Mouse (Mus musculus) cerebellum, adult 18-20 months (tissue): ENCODE measurements around the gene Hcn3.

Experiments
- DNase-seq, 2 experiments: peaks; one replicate each; pipeline ENCODE4 v3.0.0; 2021

Gene Hcn3

GRCm38 (mm10) chr3:89136365-89136764, 23.6 kb downstream of the Hcn3 start:
- DNase-seq = no peak

GRCm38 (mm10) chr3:89135958-89136357, 24.0 kb downstream of the Hcn3 start, which contains the start of gene Pklr:
TSS of gene Pklr (plus strand) at chr3:89136142.
- DNase-seq = no peak

GRCm38 (mm10) chr3:89133752-89134151, 26.2 kb downstream of the Hcn3 start:
- no peak for DNase-seq

GRCm38 (mm10) chr3:89133063-89133450, 26.9 kb downstream of the Hcn3 start:
- DNase-seq = no peak

GRCm38 (mm10) chr3:89132285-89133062, 27.5 kb downstream of the Hcn3 start:
- DNase-seq = peak; percentile 64 to 67

GRCm38 (mm10) chr3:89131816-89132215, 28.2 kb downstream of the Hcn3 start:
- no peak for DNase-seq

- no peak for DNase-seq
These were observed 30.1 kb downstream of the Hcn3 start for GRCm38 (mm10) chr3:89129908-89130307.

GRCm38 (mm10) chr3:89125981-89126380, 34.0 kb downstream of the Hcn3 start:
- DNase-seq = no peak

- no peak for DNase-seq
These were observed 35.8 kb downstream of the Hcn3 start for GRCm38 (mm10) chr3:89124241-89124640.

GRCm38 (mm10) chr3:89123313-89123712, 36.7 kb downstream of the Hcn3 start:
- DNase-seq = no peak

GRCm38 (mm10) chr3:89115522-89115921, 44.5 kb downstream of the Hcn3 start:
- peak in 1 of 2 experiments; percentile 39 for DNase-seq

- no peak for DNase-seq
These were observed 46.9 kb downstream of the Hcn3 start for GRCm38 (mm10) chr3:89113058-89113457.

- DNase-seq = no peak
These were observed 51.9 kb downstream of the Hcn3 start for GRCm38 (mm10) chr3:89108146-89108545.

- no peak for DNase-seq
These were observed 52.5 kb downstream of the Hcn3 start for GRCm38 (mm10) chr3:89107545-89107944.

GRCm38 (mm10) chr3:89106881-89107280, 53.1 kb downstream of the Hcn3 start:
- no peak for DNase-seq

- DNase-seq = no peak
These were observed 56.8 kb downstream of the Hcn3 start for GRCm38 (mm10) chr3:89103291-89103595.

- DNase-seq = no peak
These were observed 57.3 kb downstream of the Hcn3 start for GRCm38 (mm10) chr3:89102495-89103290.

GRCm38 (mm10) chr3:89101812-89102494, 58.0 kb downstream of the Hcn3 start, which contains the start of gene Fdps:
TSS of gene Fdps (minus strand) at chr3:89101959.
- peak; percentile 93 to 100 for DNase-seq

GRCm38 (mm10) chr3:89101459-89101811, 58.6 kb downstream of the Hcn3 start:
- no peak for DNase-seq

- DNase-seq = peak; percentile 29 to 54
These were observed 59.2 kb downstream of the Hcn3 start, which contains the start of gene Gm43738 for GRCm38 (mm10) chr3:89100811-89101210. TSS of gene Gm43738 (minus strand) at chr3:89101099.
